Mouse (Mus musculus): ENCODE measurements around the gene Car12. TPM values are rescaled to one million over a fixed set of nuclear protein-coding genes. Genes with fewer than 3 reads are reported as not detected.

The Car12 gene
- polyA plus RNA-seq, 1 experiment from 2014 or later = 0.63 TPM

DNA sequence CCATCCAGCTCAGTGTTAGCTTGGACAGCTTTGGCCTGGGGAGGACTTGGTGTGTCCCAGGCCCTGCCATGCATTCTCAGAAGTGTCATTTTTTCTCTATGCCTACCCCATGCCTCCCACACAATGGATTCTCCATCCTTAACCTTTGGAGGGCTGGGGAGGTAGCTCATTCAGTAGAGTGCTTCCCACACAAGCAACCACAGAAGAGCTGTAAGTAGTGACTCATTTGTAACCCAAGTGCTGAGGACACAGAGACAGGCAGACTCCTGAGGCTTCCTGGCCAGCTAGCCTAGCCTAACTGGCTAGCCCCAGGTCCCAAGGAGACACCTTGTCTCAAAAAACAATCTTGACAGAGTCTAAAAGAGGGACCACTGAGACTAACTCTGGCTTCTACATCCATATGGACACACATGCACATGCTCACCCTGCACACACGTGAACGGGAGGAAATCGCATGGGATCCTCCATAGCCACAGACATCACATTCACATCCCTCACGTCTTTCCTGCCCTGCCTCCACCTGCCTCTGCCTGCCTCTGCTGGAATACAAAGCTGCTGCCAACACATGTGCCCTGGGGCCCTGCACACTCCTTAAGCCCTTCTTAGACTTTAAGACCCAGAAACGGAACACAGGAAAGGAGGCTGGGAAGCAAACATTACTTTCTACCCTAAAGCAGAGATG lies 8.8 kb downstream of the Car12 start:
- H3K4me3 ChIP-seq (ENCODE audit: low read depth, low read length) = no peak overlapping the region
- no peaks in the 10 kb centered on the region for H3K27me3 ChIP-seq (ENCODE audit: control insufficient read depth, insufficient read depth, low read length)
- H3K4me1 ChIP-seq (ENCODE audit: control insufficient read depth, insufficient read depth, low read length) = no peaks in the 10 kb centered on the region
- no peak overlapping the region for H3K27ac ChIP-seq (ENCODE audit: low read depth, low read length)
- ATAC-seq (ENCODE audit: low read depth) = no peak
- H3K36me3 ChIP-seq (ENCODE audit: control insufficient read depth, insufficient read depth, low read length) = no peaks in the 10 kb centered on the region
- 75% methylated on average over 5 of the region's 5 CpGs for WGBS
- no peaks in the 10 kb centered on the region for H3K9me3 ChIP-seq (ENCODE audit: control insufficient read depth, low read length)
- H3K9ac ChIP-seq (replicated peaks; ENCODE audit: low read depth, low read length) = no peak overlapping the region
- H3K4me2 ChIP-seq (ENCODE audit: low read depth, low read length) = no peak overlapping the region

DNA sequence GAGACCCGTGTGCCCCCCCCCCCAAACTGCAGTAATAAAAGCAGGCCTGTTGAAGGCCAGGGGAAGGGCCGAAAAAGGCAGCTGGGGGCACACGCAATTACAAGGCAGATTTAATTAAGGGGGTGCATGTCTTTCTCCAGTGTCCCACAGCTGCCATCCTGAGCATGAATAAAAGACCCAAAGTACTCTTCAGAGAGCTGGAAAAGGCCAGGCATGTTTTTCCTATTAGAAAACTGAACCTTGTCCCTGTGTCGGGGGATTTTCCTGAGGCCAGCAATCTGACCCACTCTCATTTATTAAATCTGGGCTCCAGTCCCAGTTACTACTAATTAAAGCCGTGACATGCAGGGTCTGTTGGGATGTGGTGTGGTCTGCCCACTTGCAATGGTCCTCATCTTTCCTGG lies 9.4 kb downstream of the Car12 start:
- H3K4me3 ChIP-seq (ENCODE audit: low read depth, low read length) = no peak overlapping the region
- no peak for ATAC-seq (ENCODE audit: low read depth)
- no peaks in the 10 kb centered on the region for H3K27me3 ChIP-seq (ENCODE audit: control insufficient read depth, insufficient read depth, low read length)
- 39% methylated on average over 5 of the region's 5 CpGs for WGBS
- no peaks in the 10 kb centered on the region for H3K4me1 ChIP-seq (ENCODE audit: control insufficient read depth, insufficient read depth, low read length)
- H3K9me3 ChIP-seq (ENCODE audit: control insufficient read depth, low read length) = no peaks in the 10 kb centered on the region
- no peak overlapping the region for H3K4me2 ChIP-seq (ENCODE audit: low read depth, low read length)
- no peaks in the 10 kb centered on the region for H3K36me3 ChIP-seq (ENCODE audit: control insufficient read depth, insufficient read depth, low read length)
- H3K9ac ChIP-seq (replicated peaks; ENCODE audit: low read depth, low read length) = no peak overlapping the region
- H3K27ac ChIP-seq (ENCODE audit: low read depth, low read length) = no peak overlapping the region

DNA sequence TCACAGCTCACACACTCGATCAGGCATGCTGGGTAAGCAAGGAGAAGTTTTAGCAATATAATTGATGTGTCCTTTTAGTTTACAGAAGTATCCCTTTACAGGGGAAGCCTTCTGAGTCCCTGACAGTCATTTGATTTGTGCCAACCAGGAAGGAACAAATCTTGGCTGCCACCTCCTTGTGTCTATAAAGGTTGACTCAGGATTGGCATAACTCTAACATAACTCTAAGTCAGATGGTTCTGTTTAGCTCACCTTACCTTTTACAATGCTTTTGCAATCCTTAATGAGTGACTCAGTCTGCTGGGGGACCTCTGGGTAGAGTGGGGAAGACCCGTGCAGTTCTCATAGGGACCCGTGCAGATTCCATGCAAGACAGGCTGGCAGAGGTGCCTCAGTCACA lies 12.1 kb downstream of the Car12 start:
- Histone ChIP-seq H3K4me1 (ENCODE audit: control insufficient read depth, insufficient read depth, low read length) (no peaks in the 10 kb centered on the region), H3K9me3 (ENCODE audit: control insufficient read depth, low read length) (no peaks in the 10 kb centered on the region), H3K27me3 (ENCODE audit: control insufficient read depth, insufficient read depth, low read length) (no peaks in the 10 kb centered on the region), H3K4me3 (ENCODE audit: low read depth, low read length) (no peak overlapping the region), H3K36me3 (ENCODE audit: control insufficient read depth, insufficient read depth, low read length) (no peaks in the 10 kb centered on the region), H3K27ac (ENCODE audit: low read depth, low read length) (no peak overlapping the region), H3K4me2 (ENCODE audit: low read depth, low read length) (no peak overlapping the region), H3K9ac (replicated peaks; ENCODE audit: low read depth, low read length) (no peak overlapping the region)
- no peak for ATAC-seq (ENCODE audit: low read depth)
- WGBS = 82% methylated on average over 3 of the region's 3 CpGs

DNA sequence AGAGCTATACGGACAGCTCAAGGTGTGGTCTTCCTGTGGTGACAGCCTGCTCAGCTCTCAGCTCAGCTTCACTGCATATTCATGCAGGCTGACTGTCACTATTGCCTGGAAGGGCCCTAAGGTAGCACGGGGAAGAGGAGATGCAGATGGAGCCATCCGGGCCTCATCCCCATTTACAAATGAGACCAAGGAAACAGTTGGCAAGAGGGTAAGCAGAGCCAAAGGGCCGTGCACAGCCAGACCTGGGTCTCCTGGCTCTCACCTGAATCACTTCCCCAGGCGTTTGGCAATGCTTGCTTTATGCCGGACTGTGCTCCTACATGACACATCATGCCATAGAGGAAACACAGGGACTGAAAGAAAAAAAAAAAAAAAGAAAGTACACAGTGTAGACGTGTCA lies 13.8 kb downstream of the Car12 start:
- Histone ChIP-seq H3K27ac (ENCODE audit: low read depth, low read length) (no peak overlapping the region), H3K36me3 (ENCODE audit: control insufficient read depth, insufficient read depth, low read length) (no peaks in the 10 kb centered on the region), H3K9me3 (ENCODE audit: control insufficient read depth, low read length) (no peaks in the 10 kb centered on the region), H3K4me1 (ENCODE audit: control insufficient read depth, insufficient read depth, low read length) (no peaks in the 10 kb centered on the region), H3K4me3 (ENCODE audit: low read depth, low read length) (no peak overlapping the region), H3K27me3 (ENCODE audit: control insufficient read depth, insufficient read depth, low read length) (no peaks in the 10 kb centered on the region), H3K4me2 (ENCODE audit: low read depth, low read length) (no peak overlapping the region), H3K9ac (replicated peaks; ENCODE audit: low read depth, low read length) (no peak overlapping the region)
- no peak for ATAC-seq (ENCODE audit: low read depth)
- WGBS = 71% methylated on average over 7 of the region's 7 CpGs

DNA sequence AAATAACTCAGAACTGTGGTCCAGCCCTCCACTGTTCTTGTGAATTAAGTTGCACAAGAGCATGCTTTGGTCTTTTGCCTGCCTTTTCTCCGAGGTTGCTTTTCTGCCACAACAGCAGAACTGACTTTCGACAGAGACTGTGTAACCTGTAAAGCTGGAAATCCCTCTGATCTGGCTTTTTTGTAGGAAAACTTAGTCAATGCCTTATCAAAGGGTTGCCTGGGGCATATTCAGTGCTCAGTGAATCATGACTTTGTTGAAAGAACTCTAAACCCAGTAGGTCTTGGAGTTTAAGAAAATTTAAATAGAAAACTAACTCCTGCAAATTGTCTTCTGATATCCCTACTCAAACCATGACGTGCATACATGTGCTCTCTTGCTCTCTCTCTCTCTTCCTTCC lies 17.1 kb downstream of the Car12 start:
- Histone ChIP-seq H3K9ac (replicated peaks; ENCODE audit: low read depth, low read length) (no peak overlapping the region), H3K4me1 (ENCODE audit: control insufficient read depth, insufficient read depth, low read length) (0 out of 2 replicates have a peak, but pooled peaks cover 2% of the 10 kb centered on the region), H3K4me3 (ENCODE audit: low read depth, low read length) (no peak overlapping the region), H3K27ac (ENCODE audit: low read depth, low read length) (no peak overlapping the region), H3K36me3 (ENCODE audit: control insufficient read depth, insufficient read depth, low read length) (no peaks in the 10 kb centered on the region), H3K4me2 (ENCODE audit: low read depth, low read length) (no peak overlapping the region), H3K27me3 (ENCODE audit: control insufficient read depth, insufficient read depth, low read length) (no peaks in the 10 kb centered on the region), H3K9me3 (ENCODE audit: control insufficient read depth, low read length) (no peaks in the 10 kb centered on the region)
- 69% methylated on average over 3 of the region's 3 CpGs for WGBS
- ATAC-seq (ENCODE audit: low read depth) = no peak

DNA sequence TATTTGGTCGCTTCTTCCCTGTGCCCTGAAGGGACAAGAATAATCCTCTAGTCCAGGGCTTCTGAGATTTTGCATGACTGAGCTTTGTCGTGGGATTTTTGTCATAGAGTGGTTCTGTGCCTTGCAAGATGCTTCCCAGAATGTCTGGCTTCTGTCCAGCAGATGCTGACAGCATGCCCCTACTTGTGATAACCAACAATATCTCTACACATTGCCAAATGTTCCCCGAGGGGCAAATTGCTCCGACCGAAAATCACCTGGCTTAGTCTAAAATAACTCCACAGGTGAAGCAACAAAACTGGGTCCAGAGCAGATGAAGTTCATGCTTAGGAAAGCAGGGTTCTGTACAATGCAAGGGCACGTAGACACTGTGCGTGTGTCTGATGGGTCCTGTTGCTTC lies 17.8 kb downstream of the Car12 start:
- Histone ChIP-seq H3K9me3 (ENCODE audit: control insufficient read depth, low read length) (no peaks in the 10 kb centered on the region), H3K4me3 (ENCODE audit: low read depth, low read length) (no peak overlapping the region), H3K4me1 (ENCODE audit: control insufficient read depth, insufficient read depth, low read length) (0 out of 2 replicates have a peak, but pooled peaks cover 2% of the 10 kb centered on the region), H3K9ac (replicated peaks; ENCODE audit: low read depth, low read length) (no peak overlapping the region), H3K4me2 (ENCODE audit: low read depth, low read length) (no peak overlapping the region), H3K27ac (ENCODE audit: low read depth, low read length) (no peak overlapping the region), H3K36me3 (ENCODE audit: control insufficient read depth, insufficient read depth, low read length) (no peaks in the 10 kb centered on the region), H3K27me3 (ENCODE audit: control insufficient read depth, insufficient read depth, low read length) (no peaks in the 10 kb centered on the region)
- no peak for ATAC-seq (ENCODE audit: low read depth)
- 84% methylated on average over 7 of the region's 7 CpGs for WGBS

DNA sequence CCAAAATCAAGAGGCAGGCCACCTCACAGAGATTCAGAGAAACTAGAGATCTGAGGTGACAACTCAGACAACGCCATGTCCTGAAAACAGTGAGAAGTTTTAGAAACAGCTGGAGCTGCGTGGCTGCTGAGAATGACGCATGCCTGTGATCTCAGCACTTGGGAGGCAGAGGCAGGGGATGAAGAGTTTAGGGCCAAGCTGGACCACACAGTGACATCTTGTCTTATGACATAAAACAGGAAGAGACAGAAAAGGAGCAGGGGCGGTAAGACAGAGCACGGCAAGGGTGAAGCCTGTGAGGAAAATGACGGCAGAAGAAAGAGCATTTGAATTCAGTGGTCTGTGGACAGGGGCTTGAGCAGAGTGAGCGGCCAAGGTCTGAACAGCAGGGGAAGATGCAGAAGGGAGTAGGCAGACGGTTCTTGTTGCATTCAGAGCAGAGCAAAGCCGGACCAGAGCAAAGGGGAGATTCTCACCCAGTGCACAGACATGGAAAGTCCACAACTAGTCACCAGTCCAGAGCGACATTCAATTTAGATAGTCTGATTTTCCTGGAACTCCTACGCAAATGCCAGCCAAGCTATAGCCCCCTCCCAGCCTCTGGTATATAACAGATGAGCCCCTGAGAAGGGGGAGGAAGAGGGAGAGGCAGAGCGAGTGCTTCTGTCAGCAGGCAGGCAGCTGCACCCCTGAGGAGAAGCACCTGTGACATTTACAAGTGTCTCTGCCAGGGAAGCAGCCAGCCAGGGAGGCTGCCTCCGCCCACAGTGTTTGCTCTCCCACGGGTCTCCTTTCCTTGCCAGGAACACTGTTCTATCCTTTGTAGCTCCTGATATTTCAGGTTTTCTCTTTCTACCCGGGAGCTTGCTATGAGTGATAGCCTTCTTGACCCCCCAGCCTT lies 19.6 kb downstream of the Car12 start:
- H3K36me3 ChIP-seq (ENCODE audit: control insufficient read depth, insufficient read depth, low read length) = no peaks in the 10 kb centered on the region
- no peak overlapping the region for H3K4me3 ChIP-seq (ENCODE audit: low read depth, low read length)
- H3K27ac ChIP-seq (ENCODE audit: low read depth, low read length) = no peak overlapping the region
- no peaks in the 10 kb centered on the region for H3K9me3 ChIP-seq (ENCODE audit: control insufficient read depth, low read length)
- no peak for ATAC-seq (ENCODE audit: low read depth)
- H3K4me1 ChIP-seq (ENCODE audit: control insufficient read depth, insufficient read depth, low read length) = 0 out of 2 replicates have a peak, but pooled peaks cover 2% of the 10 kb centered on the region
- no peak overlapping the region for H3K4me2 ChIP-seq (ENCODE audit: low read depth, low read length)
- H3K27me3 ChIP-seq (ENCODE audit: control insufficient read depth, insufficient read depth, low read length) = no peaks in the 10 kb centered on the region
- no peak overlapping the region for H3K9ac ChIP-seq (replicated peaks; ENCODE audit: low read depth, low read length)
- WGBS = 49% methylated on average over 15 of the region's 15 CpGs

DNA sequence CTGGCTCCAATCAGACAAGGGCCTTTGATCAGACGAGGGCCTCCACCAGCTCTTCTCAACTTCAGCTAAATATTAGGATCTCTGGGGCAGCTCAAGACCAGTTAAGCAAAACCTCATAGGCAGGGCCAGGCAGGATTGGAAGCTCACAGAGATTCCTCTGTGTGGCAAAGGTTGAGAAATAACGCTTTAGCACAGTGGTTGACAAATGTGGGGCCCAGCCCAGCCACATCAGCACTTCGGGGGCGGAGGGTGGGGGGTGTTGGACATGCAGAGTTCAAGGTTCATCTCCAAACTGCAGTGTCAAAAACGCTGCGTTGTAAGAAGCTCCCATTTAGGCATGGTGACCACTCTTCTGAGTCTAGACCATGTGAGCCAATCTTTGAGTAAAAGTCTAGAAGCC lies 21.1 kb downstream of the Car12 start:
- H3K9ac ChIP-seq (replicated peaks; ENCODE audit: low read depth, low read length) = no peak overlapping the region
- 91% methylated on average over 6 of the region's 6 CpGs for WGBS
- no peak overlapping the region for H3K27ac ChIP-seq (ENCODE audit: low read depth, low read length)

DNA sequence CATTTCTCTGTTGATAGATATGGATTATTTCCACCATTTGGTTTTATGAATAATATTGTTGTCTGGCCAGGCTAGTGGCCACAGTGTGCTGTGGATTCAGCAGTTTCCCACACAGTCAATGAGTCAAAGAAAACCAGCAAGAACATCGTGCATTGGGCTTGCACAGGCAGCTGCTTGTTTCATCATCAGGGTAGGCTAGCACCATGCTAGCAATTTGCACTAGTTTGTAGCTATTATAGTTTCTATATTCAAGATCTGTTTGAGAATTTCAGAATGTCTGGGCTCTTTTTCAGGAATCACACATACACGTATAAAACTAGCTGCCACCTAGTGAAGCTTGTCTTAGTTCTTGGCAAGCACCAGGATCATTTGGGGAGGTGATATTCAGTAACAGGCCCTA lies 21.6 kb downstream of the Car12 start:
- ATAC-seq (ENCODE audit: low read depth) = no peak
- no peak overlapping the region for H3K9ac ChIP-seq (replicated peaks; ENCODE audit: low read depth, low read length)
- H3K36me3 ChIP-seq (ENCODE audit: control insufficient read depth, insufficient read depth, low read length) = no peaks in the 10 kb centered on the region
- H3K4me3 ChIP-seq (ENCODE audit: low read depth, low read length) = no peak overlapping the region
- H3K27me3 ChIP-seq (ENCODE audit: control insufficient read depth, insufficient read depth, low read length) = no peaks in the 10 kb centered on the region
- H3K4me2 ChIP-seq (ENCODE audit: low read depth, low read length) = no peak overlapping the region
- H3K27ac ChIP-seq (ENCODE audit: low read depth, low read length) = no peak overlapping the region
- 97% methylated on average over 2 of the region's 2 CpGs for WGBS
- 0 out of 2 replicates have a peak, but pooled peaks cover 2% of the 10 kb centered on the region for H3K4me1 ChIP-seq (ENCODE audit: control insufficient read depth, insufficient read depth, low read length)
- H3K9me3 ChIP-seq (ENCODE audit: control insufficient read depth, low read length) = no peaks in the 10 kb centered on the region

More for the DNA sequence above, 21.1 kb downstream of the Car12 start:
- H3K4me3 ChIP-seq (ENCODE audit: low read depth, low read length) = no peak overlapping the region
- H3K27me3 ChIP-seq (ENCODE audit: control insufficient read depth, insufficient read depth, low read length) = no peaks in the 10 kb centered on the region
- H3K36me3 ChIP-seq (ENCODE audit: control insufficient read depth, insufficient read depth, low read length) = no peaks in the 10 kb centered on the region
- H3K4me2 ChIP-seq (ENCODE audit: low read depth, low read length) = no peak overlapping the region
- no peak for ATAC-seq (ENCODE audit: low read depth)
- H3K9me3 ChIP-seq (ENCODE audit: control insufficient read depth, low read length) = no peaks in the 10 kb centered on the region
- H3K4me1 ChIP-seq (ENCODE audit: control insufficient read depth, insufficient read depth, low read length) = 0 out of 2 replicates have a peak, but pooled peaks cover 2% of the 10 kb centered on the region
